ENCODE assay signal across 9 mouse cellular contexts in genomic region chr11:81534686-81535085, GRCm38 (mm10).
DNase-seq lines count a peak whose midpoint lies in the region; ATAC-seq and TF ChIP-seq lines count a peak whose summit lies in the region.
"Had no signal": no experiment of that assay in that cellular context is flagged by ENCODE, and none has a peak within 500 bp of the region (broad histone marks: within the 10 kb centered on the region; RNA-seq: fewer than 3 reads in every experiment).

No protein-coding gene starts in this region.

- H3K4me2 ChIP-seq in hindbrain, embryonic 11.5 days (replicated peaks; ENCODE audit: low read depth, low read length), result no peak overlapping the region
- H3K4me2 ChIP-seq in hindbrain, embryonic 12.5 days (replicated peaks), result no peak overlapping the region
- no peak overlapping the region for H3K4me2 ChIP-seq in neural tube, embryonic 11.5 days (ENCODE audit: low read depth)
- H3K4me2 ChIP-seq: limb, embryonic 13.5 days had no signal

- no peaks in the 10 kb centered on the region for H3K36me3 ChIP-seq in hindbrain, embryonic 11.5 days (ENCODE audit: control insufficient read depth, insufficient read depth, low read length)
- H3K36me3 ChIP-seq in hindbrain, embryonic 12.5 days, result no peaks in the 10 kb centered on the region
- no peaks in the 10 kb centered on the region for H3K36me3 ChIP-seq in ES-E14 (ENCODE audit: control insufficient read depth, insufficient read depth, low read length, poor library complexity, severe bottlenecking)
- H3K36me3 ChIP-seq in neural tube, embryonic 11.5 days (ENCODE audit: control insufficient read depth, insufficient read depth, low read length), result no peaks in the 10 kb centered on the region
- H3K36me3 ChIP-seq: limb, embryonic 13.5 days had no signal

- in situ Hi-C loops in ES-E14 (cut with MboI; ENCODE audit: low sequenced_read_pairs in 2 of 2, unreplicated experiment in 2 of 2), result no loop called here

- no peak overlapping the region for H3K27ac ChIP-seq in hindbrain, embryonic 11.5 days (ENCODE audit: low read depth, low read length)
- H3K27ac ChIP-seq in hindbrain, embryonic 12.5 days, result no peak overlapping the region
- H3K27ac ChIP-seq in ES-E14 (ENCODE audit: insufficient read depth, low read depth, low read length, poor library complexity, severe bottlenecking), result no peak overlapping the region
- H3K27ac ChIP-seq in neural tube, embryonic 11.5 days (ENCODE audit: low read depth, low read length), result no peak overlapping the region
- H3K27ac ChIP-seq: limb, embryonic 13.5 days had no signal

- no peaks in the 10 kb centered on the region for H3K4me1 ChIP-seq in hindbrain, embryonic 11.5 days (replicated peaks; ENCODE audit: control insufficient read depth, insufficient read depth, low read length)
- peaks cover 10% of the 10 kb centered on the region for H3K4me1 ChIP-seq in hindbrain, embryonic 12.5 days
- no peaks in the 10 kb centered on the region for H3K4me1 ChIP-seq in ES-E14 (ENCODE audit: control insufficient read depth in 2 of 2, insufficient read depth in 2 of 2, low read length in 2 of 2, poor library complexity in 1 of 2)
- H3K4me1 ChIP-seq in neural tube, embryonic 11.5 days (ENCODE audit: control insufficient read depth, insufficient read depth, low read length), result no peaks in the 10 kb centered on the region

- peak; percentile 81 for DNase-seq in hindbrain, embryonic 11.5 days (ENCODE audit: low spot score)
- DNase-seq in ES-E14 (ENCODE audit: low read depth, low spot score), result peak; percentile 43
- peak; percentile 64 to 75 for DNase-seq in cerebellum, adult 18-20 months
- peak; percentile 25 for DNase-seq in gastrocnemius, postnatal 10 days
- peak; percentile 24 to 71 for DNase-seq in layer of hippocampus, postnatal 25 days (ENCODE audit: extremely low spot score in 1 of 2, low spot score in 1 of 2)
- peak; percentile 65 for DNase-seq in neural tube, embryonic 11.5 days (ENCODE audit: low spot score)

- no peak overlapping the region for H3K9ac ChIP-seq in hindbrain, embryonic 11.5 days (ENCODE audit: low read depth, low read length)
- no peak overlapping the region for H3K9ac ChIP-seq in hindbrain, embryonic 12.5 days
- H3K9ac ChIP-seq in ES-E14 (ENCODE audit: insufficient read depth, low read depth, low read length, poor library complexity, severe bottlenecking), result no peak overlapping the region
- H3K9ac ChIP-seq in neural tube, embryonic 11.5 days (ENCODE audit: low read length), result no peak overlapping the region
- H3K9ac ChIP-seq: limb, embryonic 13.5 days had no signal

- no peak for ATAC-seq in hindbrain, embryonic 11.5 days (ENCODE audit: low FRiP score)
- no peak for ATAC-seq in hindbrain, embryonic 12.5 days (ENCODE audit: low FRiP score)
- ATAC-seq in neural tube, embryonic 11.5 days (ENCODE audit: insufficient read depth, low FRiP score, low TSS enrichment), result no peak
- no peak for ATAC-seq in monocyte, adult 5-6 weeks (replicated peaks; ENCODE audit: insufficient number of reproducible peaks, low FRiP score, low TSS enrichment, poor library complexity, severe bottlenecking)

- H3K9me3 ChIP-seq in hindbrain, embryonic 11.5 days (ENCODE audit: control insufficient read depth, low read length), result no peaks in the 10 kb centered on the region
- no peaks in the 10 kb centered on the region for H3K9me3 ChIP-seq in hindbrain, embryonic 12.5 days (replicated peaks)
- no peaks in the 10 kb centered on the region for H3K9me3 ChIP-seq in ES-E14 (ENCODE audit: control insufficient read depth, insufficient read depth, low read depth, low read length)
- no peaks in the 10 kb centered on the region for H3K9me3 ChIP-seq in neural tube, embryonic 11.5 days (ENCODE audit: control insufficient read depth, low read length)
- H3K9me3 ChIP-seq: limb, embryonic 13.5 days had no signal

- no peaks in the 10 kb centered on the region for H3K27me3 ChIP-seq in hindbrain, embryonic 11.5 days (ENCODE audit: control insufficient read depth, insufficient read depth, low read length)
- 0 out of 2 replicates have a peak, but pooled peaks cover 5% of the 10 kb centered on the region for H3K27me3 ChIP-seq in hindbrain, embryonic 12.5 days
- H3K27me3 ChIP-seq in neural tube, embryonic 11.5 days (ENCODE audit: control insufficient read depth, insufficient read depth, low read length), result no peaks in the 10 kb centered on the region

- no peak overlapping the region for H3K4me3 ChIP-seq in hindbrain, embryonic 11.5 days (ENCODE audit: low read depth, low read length)
- H3K4me3 ChIP-seq in hindbrain, embryonic 12.5 days, result no peak overlapping the region
- H3K4me3 ChIP-seq in ES-E14 (ENCODE audit: insufficient read depth in 1 of 2, low read depth in 1 of 2, low read length in 2 of 2, poor library complexity in 1 of 2, severe bottlenecking in 1 of 2), result no peak overlapping the region
- no peak overlapping the region for H3K4me3 ChIP-seq in neural tube, embryonic 11.5 days (ENCODE audit: low read depth, low read length)
- H3K4me3 ChIP-seq: limb, embryonic 13.5 days had no signal

- WGBS in hindbrain, embryonic 11.5 days, result 23% methylated on average over 5 of the region's 5 CpGs
- WGBS in hindbrain, embryonic 12.5 days, result 22% methylated on average over 5 of the region's 5 CpGs
- 24% methylated on average over 5 of the region's 5 CpGs for WGBS in neural tube, embryonic 11.5 days

TF ChIP-seq in ES-E14, 5 proteins besides CTCF, POLR2A, EP300 and RAD21:
- TF ChIP-seq ZC3H11A (IDR thresholded peaks at IDR 0.05; ENCODE audit: borderline replicate concordance, low read depth, low read length) (peak; percentile 43; the same call in 1 of the 2 replicates), CHD2 (IDR thresholded peaks at IDR 0.05; ENCODE audit: low read depth, low read length) (no peak)

Comparison
In these comparisons a context has a peak if more than half of its experiments do, and no peak if none do; other contexts are left out.
1. DNase-seq: peak in every context shown above with its lines; median percentile 81 in hindbrain, embryonic 11.5 days; 70 in cerebellum, adult 18-20 months; 65 in neural tube, embryonic 11.5 days; 48 in layer of hippocampus, postnatal 25 days; 43 in ES-E14; 25 in gastrocnemius, postnatal 10 days.